ENCODE assay signal across 10 mouse cellular contexts in genomic region chr2:62574250-62574649, GRCm38 (mm10). TPM values are rescaled to one million over a fixed set of nuclear protein-coding genes. Genes with fewer than 3 reads are reported as not detected.
DNase-seq lines count a peak whose midpoint lies in the region; ATAC-seq and TF ChIP-seq lines count a peak whose summit lies in the region.
"Had no signal": no experiment of that assay in that cellular context is flagged by ENCODE, and none has a peak within 500 bp of the region (broad histone marks: within the 10 kb centered on the region; RNA-seq: fewer than 3 reads in every experiment).

No protein-coding gene starts in this region.

- 75% methylated on average over 7 of the region's 7 CpGs for WGBS in intestine, postnatal 0 days
- 50% methylated on average over 7 of the region's 7 CpGs for WGBS in stomach, embryonic 15.5 days
- WGBS in forebrain, postnatal 0 days = 69% methylated on average over 7 of the region's 7 CpGs

- no peak overlapping the region for H3K9ac ChIP-seq in intestine, postnatal 0 days (ENCODE audit: low read depth, low read length)
- no peak overlapping the region for H3K9ac ChIP-seq in stomach, embryonic 15.5 days
- no peak overlapping the region for H3K9ac ChIP-seq in forebrain, postnatal 0 days
- H3K9ac ChIP-seq: heart, embryonic 12.5 days; hindbrain, embryonic 15.5 days had no signal

- no peak overlapping the region for H3K27ac ChIP-seq in intestine, postnatal 0 days (ENCODE audit: low read depth, low read length)
- peak overlapping the region; percentile 88 for H3K27ac ChIP-seq in stomach, embryonic 15.5 days
- H3K27ac ChIP-seq in forebrain, postnatal 0 days (ENCODE audit: low read depth, low read length) = no peak overlapping the region
- H3K27ac ChIP-seq: hindbrain, embryonic 15.5 days had no signal

- no peaks in the 10 kb centered on the region for H3K27me3 ChIP-seq in intestine, postnatal 0 days (replicated peaks; ENCODE audit: control insufficient read depth, insufficient read depth, low read length)
- H3K27me3 ChIP-seq in stomach, embryonic 15.5 days (replicated peaks) = no peaks in the 10 kb centered on the region
- H3K27me3 ChIP-seq in forebrain, postnatal 0 days (ENCODE audit: insufficient read depth, low read length) = no peaks in the 10 kb centered on the region
- H3K27me3 ChIP-seq: heart, embryonic 12.5 days; hindbrain, embryonic 15.5 days had no signal

- DNase-seq in embryo, embryonic 10.5 days (ENCODE audit: low spot score) = peak; percentile 28
- DNase-seq in embryo, embryonic 9.5 days (ENCODE audit: extremely low spot score) = no peak
- DNase-seq in layer of hippocampus, adult 9-11 months = peak; percentile 22
- no peak for DNase-seq in layer of hippocampus, postnatal 14 days (ENCODE audit: low spot score in 2 of 2)
- no peak for DNase-seq in forebrain, postnatal 0 days
- no peak for DNase-seq in gastrocnemius, adult 18-20 months (ENCODE audit: low spot score)

- ATAC-seq in intestine, postnatal 0 days = no peak
- ATAC-seq in stomach, embryonic 15.5 days (ENCODE audit: insufficient read depth, low FRiP score, low read depth) = no peak
- no peak for ATAC-seq in forebrain, postnatal 0 days

- no peaks in the 10 kb centered on the region for H3K36me3 ChIP-seq in intestine, postnatal 0 days (ENCODE audit: control insufficient read depth, insufficient read depth)
- H3K36me3 ChIP-seq in stomach, embryonic 15.5 days = no peaks in the 10 kb centered on the region
- no peaks in the 10 kb centered on the region for H3K36me3 ChIP-seq in forebrain, postnatal 0 days (ENCODE audit: insufficient read depth)
- H3K36me3 ChIP-seq: heart, embryonic 12.5 days; hindbrain, embryonic 15.5 days had no signal

- peak overlapping the region; percentile 37; the same call in 1 of the 2 replicates for H3K4me2 ChIP-seq in intestine, postnatal 0 days (replicated peaks; ENCODE audit: low read depth)
- H3K4me2 ChIP-seq in stomach, embryonic 15.5 days = peak overlapping the region; percentile 43
- H3K4me2 ChIP-seq in forebrain, postnatal 0 days (ENCODE audit: low read depth) = no peak overlapping the region
- H3K4me2 ChIP-seq: heart, embryonic 12.5 days; hindbrain, embryonic 15.5 days had no signal

- no peak overlapping the region; the same call in 1 of the 2 replicates for H3K4me3 ChIP-seq in intestine, postnatal 0 days (ENCODE audit: low read depth, low read length)
- no peak overlapping the region for H3K4me3 ChIP-seq in stomach, embryonic 15.5 days (replicated peaks)
- no peak overlapping the region for H3K4me3 ChIP-seq in forebrain, postnatal 0 days (ENCODE audit: low read depth, low read length)
- H3K4me3 ChIP-seq: heart, embryonic 12.5 days; hindbrain, embryonic 15.5 days had no signal

- no peaks in the 10 kb centered on the region for H3K4me1 ChIP-seq in intestine, postnatal 0 days (replicated peaks; ENCODE audit: control insufficient read depth, insufficient read depth, low read length)
- no peaks in the 10 kb centered on the region for H3K4me1 ChIP-seq in stomach, embryonic 15.5 days
- H3K4me1 ChIP-seq in forebrain, postnatal 0 days (ENCODE audit: insufficient read depth) = no peaks in the 10 kb centered on the region
- H3K4me1 ChIP-seq: heart, embryonic 12.5 days; hindbrain, embryonic 15.5 days had no signal

- no peaks in the 10 kb centered on the region for H3K9me3 ChIP-seq in intestine, postnatal 0 days (ENCODE audit: control insufficient read depth)
- H3K9me3 ChIP-seq in stomach, embryonic 15.5 days = no peaks in the 10 kb centered on the region
- no peaks in the 10 kb centered on the region for H3K9me3 ChIP-seq in forebrain, postnatal 0 days (ENCODE audit: low read length)
- H3K9me3 ChIP-seq: heart, embryonic 12.5 days; hindbrain, embryonic 15.5 days had no signal

- no peak for TF ChIP-seq CTCF in intestine, postnatal 0 days (IDR thresholded peaks at IDR 0.05; ENCODE audit: low read depth)
- no peak for TF ChIP-seq CTCF in forebrain, postnatal 0 days (IDR thresholded peaks at IDR 0.05; ENCODE audit: low read depth)

RNA-seq across cellular contexts. Expression of gene Fap, which starts 0.4 kb away (rescaled TPM):
- total RNA-seq in layer of hippocampus, postnatal 14 days (2021) = 1 to 10 TPM in 1 of 2 experiments, under 1 TPM in 1; 0.62 to 1.8 TPM
- polyA plus RNA-seq in intestine, postnatal 0 days (2015; fragmentation: Nextera tagmentation; extraction: Ambion mirVana) = 2.8 and 3.6 TPM in 2 replicates
- 15.4 and 16.6 TPM in 2 replicates for polyA plus RNA-seq in stomach, embryonic 15.5 days (2015; fragmentation: Nextera tagmentation; extraction: Ambion mirVana)
- total RNA-seq in forebrain, postnatal 0 days (2014; rRNA removed) = 1.5 and 3.3 TPM in 2 replicates
- 0.86 and 1.1 TPM in 2 replicates for polyA plus RNA-seq in forebrain, postnatal 0 days (2015; fragmentation: Nextera tagmentation; extraction: Ambion mirVana)
- 1 to 10 TPM; 3.4 to 3.7 TPM for total RNA-seq in gastrocnemius, adult 18-20 months (2021)

Comparison
In these comparisons a context has a peak if more than half of its experiments do, and no peak if none do; other contexts are left out.
1. DNase-seq: peak in embryo, embryonic 10.5 days (single experiment) and layer of hippocampus, adult 9-11 months (single experiment); none in embryo, embryonic 9.5 days (single experiment), layer of hippocampus, postnatal 14 days (0 of 2), forebrain, postnatal 0 days (single experiment) and gastrocnemius, adult 18-20 months (single experiment).